Comparison of ENCODE assay signal across 25 mouse cellular contexts in genomic region chr7:64354206-64354605, GRCm38 (mm10). TPM values are rescaled to one million over a fixed set of nuclear protein-coding genes. Genes with fewer than 3 reads are reported as not detected.
DNase-seq lines count a peak whose midpoint lies in the region; ATAC-seq and TF ChIP-seq lines count a peak whose summit lies in the region.
"Had no signal": no experiment of that assay in that cellular context is flagged by ENCODE, and none has a peak within 500 bp of the region (broad histone marks: within the 10 kb centered on the region; RNA-seq: fewer than 3 reads in every experiment).

No protein-coding gene starts in this region.

- H3K9ac ChIP-seq in forebrain, postnatal 0 days, result no peak overlapping the region
- no peak overlapping the region for H3K9ac ChIP-seq in neural tube, embryonic 12.5 days
- no peak overlapping the region for H3K9ac ChIP-seq in neural tube, embryonic 15.5 days (replicated peaks)
- H3K9ac ChIP-seq: embryonic facial prominence, embryonic 12.5 days; heart, embryonic 13.5 days; hindbrain, embryonic 15.5 days; limb, embryonic 12.5 days; liver, embryonic 15.5 days had no signal

- H3K27me3 ChIP-seq in forebrain, embryonic 10.5 days (ENCODE audit: poor library complexity, severe bottlenecking), result no peaks in the 10 kb centered on the region
- no peaks in the 10 kb centered on the region for H3K27me3 ChIP-seq in forebrain, postnatal 0 days (ENCODE audit: insufficient read depth, low read length)
- no peaks in the 10 kb centered on the region for H3K27me3 ChIP-seq in neural tube, embryonic 12.5 days (replicated peaks)
- no peaks in the 10 kb centered on the region for H3K27me3 ChIP-seq in neural tube, embryonic 15.5 days (replicated peaks)
- H3K27me3 ChIP-seq: embryonic facial prominence, embryonic 12.5 days; heart, embryonic 13.5 days; hindbrain, embryonic 15.5 days; limb, embryonic 12.5 days; liver, embryonic 15.5 days had no signal

- H3K9me3 ChIP-seq in forebrain, embryonic 10.5 days, result no peaks in the 10 kb centered on the region
- H3K9me3 ChIP-seq in forebrain, postnatal 0 days (ENCODE audit: low read length), result no peaks in the 10 kb centered on the region
- H3K9me3 ChIP-seq in neural tube, embryonic 12.5 days, result no peaks in the 10 kb centered on the region
- H3K9me3 ChIP-seq in neural tube, embryonic 15.5 days (replicated peaks), result no peaks in the 10 kb centered on the region
- H3K9me3 ChIP-seq: embryonic facial prominence, embryonic 12.5 days; G1E; heart, embryonic 13.5 days; hindbrain, embryonic 15.5 days; limb, embryonic 12.5 days; liver, embryonic 15.5 days had no signal

- H3K36me3 ChIP-seq in forebrain, embryonic 10.5 days (replicated peaks), result peaks cover 86% of the 10 kb centered on the region
- peaks cover 21% of the 10 kb centered on the region for H3K36me3 ChIP-seq in forebrain, postnatal 0 days (ENCODE audit: insufficient read depth)
- peaks cover 40% of the 10 kb centered on the region for H3K36me3 ChIP-seq in neural tube, embryonic 12.5 days
- H3K36me3 ChIP-seq in neural tube, embryonic 15.5 days, result peaks cover 36% of the 10 kb centered on the region

- 70% methylated on average over 14 of the region's 14 CpGs for WGBS in forebrain, embryonic 10.5 days
- WGBS in forebrain, postnatal 0 days, result 26% methylated on average over 14 of the region's 14 CpGs
- WGBS in lung, adult 2 months, result 68% methylated on average over 14 of the region's 14 CpGs
- WGBS in neural tube, embryonic 12.5 days, result 46% methylated on average over 14 of the region's 14 CpGs
- whole genome bisulfite sequencing in neural tube, embryonic 15.5 days, result 26% methylated on average over 14 of the region's 14 CpGs

- no peak for TF ChIP-seq CTCF in forebrain, postnatal 0 days (IDR thresholded peaks at IDR 0.05; ENCODE audit: low read depth)
- TF ChIP-seq CTCF in lung, adult 2 months (IDR thresholded peaks at IDR 0.05; ENCODE audit: insufficient read depth, low read length), result no peak

- no peak for DNase-seq in forebrain, embryonic 10.5 days (ENCODE audit: extremely low spot score, low spot score)
- no peak for DNase-seq in forebrain, postnatal 0 days
- peak; percentile 28 for DNase-seq in kidney, adult 11 months
- DNase-seq in kidney, postnatal 25 days, result no peak
- peak; percentile 54 for DNase-seq in lung, postnatal 36 days
- no peak for DNase-seq in lung, adult 2 months
- DNase-seq: adrenal gland, adult 8-10 months; cerebellum, adult 8-10 months; cerebellum, postnatal 25 days; gastrocnemius, postnatal 25 days; heart, adult 2 months; heart, postnatal 10 days; kidney, postnatal 36 days; thymus, adult 2 months; thymus, postnatal 36 days had no signal

- H3K27ac ChIP-seq in forebrain, embryonic 10.5 days, result 0 out of 2 replicates have a peak overlapping the region, but pooled peaks have one; percentile 25
- no peak overlapping the region for H3K27ac ChIP-seq in forebrain, postnatal 0 days (ENCODE audit: low read depth, low read length)
- no peak overlapping the region for H3K27ac ChIP-seq in neural tube, embryonic 12.5 days
- H3K27ac ChIP-seq in neural tube, embryonic 15.5 days (replicated peaks), result no peak overlapping the region
- H3K27ac ChIP-seq: embryonic facial prominence, embryonic 12.5 days; heart, adult 2 months; heart, embryonic 13.5 days; hindbrain, embryonic 15.5 days; layer of hippocampus, adult 2 months; left cerebral cortex, adult 2 months; limb, embryonic 12.5 days; liver, embryonic 15.5 days had no signal

- no peak overlapping the region for H3K4me3 ChIP-seq in forebrain, embryonic 10.5 days
- H3K4me3 ChIP-seq in forebrain, postnatal 0 days (ENCODE audit: low read depth, low read length), result no peak overlapping the region
- H3K4me3 ChIP-seq in lung, adult 2 months (replicated peaks; ENCODE audit: extremely low read depth, low read depth, low read length), result no peak overlapping the region
- H3K4me3 ChIP-seq in neural tube, embryonic 12.5 days, result no peak overlapping the region
- H3K4me3 ChIP-seq in neural tube, embryonic 15.5 days (replicated peaks), result no peak overlapping the region
- H3K4me3 ChIP-seq: embryonic facial prominence, embryonic 12.5 days; heart, adult 2 months; heart, embryonic 13.5 days; hindbrain, embryonic 15.5 days; layer of hippocampus, adult 2 months; left cerebral cortex, adult 2 months; limb, embryonic 12.5 days; liver, embryonic 15.5 days had no signal

- no peak for TF ChIP-seq POLR2A in lung, adult 2 months (IDR thresholded peaks at IDR 0.05; ENCODE audit: borderline replicate concordance, extremely low read depth, low read depth, low read length)

- H3K4me1 ChIP-seq in forebrain, embryonic 10.5 days, result peaks cover 19% of the 10 kb centered on the region
- no peaks in the 10 kb centered on the region for H3K4me1 ChIP-seq in forebrain, postnatal 0 days (ENCODE audit: insufficient read depth)
- peaks cover 11% of the 10 kb centered on the region for H3K4me1 ChIP-seq in lung, adult 2 months (ENCODE audit: control insufficient read depth, insufficient read depth, low read length)
- H3K4me1 ChIP-seq in neural tube, embryonic 12.5 days, result no peaks in the 10 kb centered on the region
- peaks cover 9% of the 10 kb centered on the region for H3K4me1 ChIP-seq in neural tube, embryonic 15.5 days
- H3K4me1 ChIP-seq: embryonic facial prominence, embryonic 12.5 days; limb, embryonic 12.5 days; liver, embryonic 15.5 days had no signal

- ATAC-seq in forebrain, postnatal 0 days, result no peak
- ATAC-seq in neural tube, embryonic 12.5 days (ENCODE audit: low FRiP score, low read depth), result no peak
- no peak for ATAC-seq in neural tube, embryonic 15.5 days (ENCODE audit: low FRiP score)

- no peak overlapping the region for H3K4me2 ChIP-seq in forebrain, postnatal 0 days (ENCODE audit: low read depth)
- H3K4me2 ChIP-seq in neural tube, embryonic 12.5 days (replicated peaks), result 0 out of 2 replicates have a peak overlapping the region, but pooled peaks have one; percentile 10
- no peak overlapping the region for H3K4me2 ChIP-seq in neural tube, embryonic 15.5 days
- H3K4me2 ChIP-seq: embryonic facial prominence, embryonic 12.5 days; heart, embryonic 13.5 days; hindbrain, embryonic 15.5 days; limb, embryonic 12.5 days; liver, embryonic 15.5 days had no signal

RNA-seq across cellular contexts. Expression of gene Fan1, which starts 19.7 kb away (rescaled TPM):
- polyA plus RNA-seq in forebrain, embryonic 10.5 days (2016; fragmentation: Nextera tagmentation; extraction: Ambion mirVana), result 9.5 and 10.4 TPM in 2 replicates
- total RNA-seq in forebrain, postnatal 0 days (2014; rRNA removed), result 6.5 and 11.2 TPM in 2 replicates
- polyA plus RNA-seq in forebrain, postnatal 0 days (2015; fragmentation: Nextera tagmentation; extraction: Ambion mirVana), result 1.6 and 4.0 TPM in 2 replicates
- polyA plus RNA-seq in lung, adult 2 months (2012; rRNA removed), result 2.7 and 3.8 TPM in 2 replicates
- polyA plus RNA-seq in neural tube, embryonic 12.5 days (2016; fragmentation: Nextera tagmentation; extraction: Ambion mirVana), result 6.8 and 8.5 TPM in 2 replicates
- polyA plus RNA-seq in neural tube, embryonic 15.5 days (2015; fragmentation: Nextera tagmentation; extraction: Ambion mirVana), result 5.3 and 6.3 TPM in 2 replicates

RNA-seq across cellular contexts. Expression of gene Mphosph10, which starts 37.9 kb away (rescaled TPM):
- 58.8 and 64.7 TPM in 2 replicates for polyA plus RNA-seq in forebrain, embryonic 10.5 days (2016; fragmentation: Nextera tagmentation; extraction: Ambion mirVana)
- total RNA-seq in forebrain, postnatal 0 days (2014; rRNA removed), result 17.3 and 18.9 TPM in 2 replicates
- polyA plus RNA-seq in forebrain, postnatal 0 days (2015; fragmentation: Nextera tagmentation; extraction: Ambion mirVana), result 20.0 and 21.5 TPM in 2 replicates
- 0.51 and 1.3 TPM in 2 replicates for polyA plus RNA-seq in lung, adult 2 months (2012; rRNA removed)
- 38.9 and 46.6 TPM in 2 replicates for polyA plus RNA-seq in neural tube, embryonic 12.5 days (2016; fragmentation: Nextera tagmentation; extraction: Ambion mirVana)
- 25.2 and 29.6 TPM in 2 replicates for polyA plus RNA-seq in neural tube, embryonic 15.5 days (2015; fragmentation: Nextera tagmentation; extraction: Ambion mirVana)

RNA-seq across cellular contexts. Expression of gene Mcee, which starts 38.2 kb away (rescaled TPM):
- polyA plus RNA-seq in forebrain, embryonic 10.5 days (2016; fragmentation: Nextera tagmentation; extraction: Ambion mirVana), result 40.3 and 43.8 TPM in 2 replicates
- total RNA-seq in forebrain, postnatal 0 days (2014; rRNA removed), result 12.4 and 13.7 TPM in 2 replicates
- polyA plus RNA-seq in forebrain, postnatal 0 days (2015; fragmentation: Nextera tagmentation; extraction: Ambion mirVana), result 38.4 and 41.6 TPM in 2 replicates
- polyA plus RNA-seq in lung, adult 2 months (2012; rRNA removed), result 21.0 and 21.1 TPM in 2 replicates
- polyA plus RNA-seq in neural tube, embryonic 12.5 days (2016; fragmentation: Nextera tagmentation; extraction: Ambion mirVana), result 34.8 and 40.6 TPM in 2 replicates
- 50.8 and 55.9 TPM in 2 replicates for polyA plus RNA-seq in neural tube, embryonic 15.5 days (2015; fragmentation: Nextera tagmentation; extraction: Ambion mirVana)

Comparison
In these comparisons a context has a peak if more than half of its experiments do, and no peak if none do; other contexts are left out.
1. DNase-seq: peak in kidney, adult 11 months (single experiment) and lung, postnatal 36 days (single experiment); none in forebrain, embryonic 10.5 days (single experiment), forebrain, postnatal 0 days (single experiment), kidney, postnatal 25 days (0 of 2) and lung, adult 2 months (single experiment).